Mouse (Mus musculus): ENCODE data around the gene Ube2i.

- TF ChIP-seq POLR2A (IDR thresholded peaks at IDR 0.05; ENCODE audit: insufficient read depth, low read depth, low read length) (no peak), CTCF (IDR thresholded peaks at IDR 0.05) (no peak), EP300 (IDR thresholded peaks at IDR 0.05; ENCODE audit: insufficient read depth, low read depth, low read length) (no peak)
These were observed 48.5 kb upstream of the Ube2i start for GRCm38 (mm10) chr17:25322930-25323329.
